In genomic region chr17:33713271-33713670, GRCm38 (mm10) we compare ENCODE assay signal across 15 mouse cellular contexts. TPM values are rescaled to one million over a fixed set of nuclear protein-coding genes. Genes with fewer than 3 reads are reported as not detected.
A peak's percentile ranks its signal among the peaks of the same experiment; 100 is the strongest.
DNase-seq lines count a peak whose midpoint lies in the region; ATAC-seq and TF ChIP-seq lines count a peak whose summit lies in the region.
"Had no signal": no experiment of that assay in that cellular context is flagged by ENCODE, and none has a peak within 500 bp of the region (broad histone marks: within the 10 kb centered on the region; RNA-seq: fewer than 3 reads in every experiment).

No protein-coding gene starts in this region.

- H3K4me3 ChIP-seq in liver, postnatal 0 days (ENCODE audit: low read depth, low read length) = peak overlapping the region; percentile 41
- no peak overlapping the region for H3K4me3 ChIP-seq in kidney, embryonic 14.5 days (ENCODE audit: low read length)
- H3K4me3 ChIP-seq: embryonic facial prominence, embryonic 13.5 days; left cerebral cortex, adult 2 months; lung, embryonic 15.5 days; midbrain, embryonic 15.5 days had no signal

- peak overlapping the region; percentile 90 for H3K27ac ChIP-seq in liver, postnatal 0 days (ENCODE audit: low read depth)
- H3K27ac ChIP-seq in kidney, embryonic 14.5 days (ENCODE audit: low read depth, low read length) = no peak overlapping the region
- H3K27ac ChIP-seq: embryonic facial prominence, embryonic 13.5 days; hindbrain, embryonic 14.5 days; left cerebral cortex, adult 2 months; lung, embryonic 15.5 days; midbrain, embryonic 15.5 days had no signal

- no peaks in the 10 kb centered on the region for H3K9me3 ChIP-seq in liver, postnatal 0 days (ENCODE audit: low read length)
- H3K9me3 ChIP-seq in kidney, embryonic 14.5 days (ENCODE audit: control insufficient read depth, low read length) = no peaks in the 10 kb centered on the region
- H3K9me3 ChIP-seq: embryonic facial prominence, embryonic 13.5 days; lung, embryonic 15.5 days; midbrain, embryonic 15.5 days had no signal

- 25% methylated on average over 5 of the region's 5 CpGs for WGBS in liver, postnatal 0 days (ENCODE audit: insufficient replicate concordance)
- WGBS in kidney, embryonic 14.5 days = 81% methylated on average over 5 of the region's 5 CpGs

- DNase-seq in spleen, adult 12 weeks (ENCODE audit: low spot score) = peak; percentile 65
- no peak for DNase-seq in spleen, adult 18-20 months
- peak; percentile 64 for DNase-seq in liver, postnatal 0 days
- no peak for DNase-seq in right cerebral cortex, postnatal 10 days (ENCODE audit: low spot score in 2 of 2)
- no peak for DNase-seq in frontal cortex, postnatal 36 days (ENCODE audit: low spot score in 2 of 2)
- DNase-seq: kidney, postnatal 25 days; thymus, postnatal 25 days had no signal

- H3K4me1 ChIP-seq in liver, postnatal 0 days (ENCODE audit: insufficient read depth) = peaks cover 33% of the 10 kb centered on the region
- H3K4me1 ChIP-seq in kidney, embryonic 14.5 days (ENCODE audit: control insufficient read depth, insufficient read depth, low read length) = peaks cover 4% of the 10 kb centered on the region

- H3K4me2 ChIP-seq in liver, postnatal 0 days (ENCODE audit: low read depth, low read length) = peak overlapping the region; percentile 75
- H3K4me2 ChIP-seq in kidney, embryonic 14.5 days (replicated peaks; ENCODE audit: low read depth, low read length) = no peak overlapping the region
- H3K4me2 ChIP-seq: embryonic facial prominence, embryonic 13.5 days; hindbrain, embryonic 14.5 days; lung, embryonic 15.5 days; midbrain, embryonic 15.5 days had no signal

- H3K36me3 ChIP-seq in liver, postnatal 0 days (replicated peaks; ENCODE audit: insufficient read depth, low read length) = peaks cover 38% of the 10 kb centered on the region
- H3K36me3 ChIP-seq in kidney, embryonic 14.5 days (ENCODE audit: control insufficient read depth, insufficient read depth, low read length) = peaks cover 9% of the 10 kb centered on the region; the same call in 1 of the 2 replicates

- no peaks in the 10 kb centered on the region for H3K27me3 ChIP-seq in liver, postnatal 0 days (ENCODE audit: insufficient read depth, low read length)
- no peaks in the 10 kb centered on the region for H3K27me3 ChIP-seq in kidney, embryonic 14.5 days (ENCODE audit: control insufficient read depth, insufficient read depth, low read length)
- H3K27me3 ChIP-seq: embryonic facial prominence, embryonic 13.5 days; lung, embryonic 15.5 days; midbrain, embryonic 15.5 days had no signal

- H3K9ac ChIP-seq in liver, postnatal 0 days (replicated peaks) = peak overlapping the region; percentile 54
- H3K9ac ChIP-seq in kidney, embryonic 14.5 days (ENCODE audit: low read depth, low read length) = no peak overlapping the region
- H3K9ac ChIP-seq: embryonic facial prominence, embryonic 13.5 days; hindbrain, embryonic 14.5 days; lung, embryonic 15.5 days; midbrain, embryonic 15.5 days had no signal

- ATAC-seq in erythroblast, adult 5-6 weeks (replicated peaks; ENCODE audit: low FRiP score, poor library complexity, severe bottlenecking) = peak; percentile 78
- peak; percentile 90 for ATAC-seq in liver, postnatal 0 days
- no peak for ATAC-seq in kidney, embryonic 14.5 days (ENCODE audit: low FRiP score, low TSS enrichment)
- ATAC-seq: forebrain, embryonic 16.5 days; midbrain, embryonic 15.5 days had no signal

- no peak for TF ChIP-seq CTCF in liver, postnatal 0 days (IDR thresholded peaks at IDR 0.05; ENCODE audit: low read depth)

- peak; percentile 99 for TF ChIP-seq EP300 in liver, postnatal 0 days (IDR thresholded peaks at IDR 0.05; ENCODE audit: low read depth)

RNA-seq across cellular contexts. Expression of gene March2, which starts 5.2 kb away (rescaled TPM):
- total RNA-seq in erythroblast, adult 5-6 weeks (2015; ENCODE audit: low replicate concordance) = 910 and 992 TPM in 2 replicates
- 1,070 and 1,140 TPM in 2 replicates for total RNA-seq in erythroblast, adult 5-6 weeks (2017; ENCODE audit: low replicate concordance)
- 137 and 144 TPM in 2 replicates for polyA plus RNA-seq in liver, postnatal 0 days (2015; fragmentation: Nextera tagmentation; extraction: Ambion mirVana)
- polyA plus RNA-seq in kidney, embryonic 14.5 days (2014; fragmentation: Nextera tagmentation; extraction: Ambion mirVana) = 31.2 and 46.1 TPM in 2 replicates

RNA-seq across cellular contexts. Expression of gene Hnrnpm, which starts 26.6 kb away (rescaled TPM):
- total RNA-seq in erythroblast, adult 5-6 weeks (2015; ENCODE audit: low replicate concordance) = 1,242 and 1,297 TPM in 2 replicates
- 1,014 and 1,409 TPM in 2 replicates for total RNA-seq in erythroblast, adult 5-6 weeks (2017; ENCODE audit: low replicate concordance)
- 91.9 and 96.6 TPM in 2 replicates for polyA plus RNA-seq in liver, postnatal 0 days (2015; fragmentation: Nextera tagmentation; extraction: Ambion mirVana)
- 375 and 422 TPM in 2 replicates for polyA plus RNA-seq in kidney, embryonic 14.5 days (2014; fragmentation: Nextera tagmentation; extraction: Ambion mirVana)

RNA-seq across cellular contexts. Expression of gene Rab11b, which starts 47.1 kb away (rescaled TPM):
- 43.9 and 50.9 TPM in 2 replicates for total RNA-seq in erythroblast, adult 5-6 weeks (2015; ENCODE audit: low replicate concordance)
- total RNA-seq in erythroblast, adult 5-6 weeks (2017; ENCODE audit: low replicate concordance) = 28.1 and 36.7 TPM in 2 replicates
- polyA plus RNA-seq in liver, postnatal 0 days (2015; fragmentation: Nextera tagmentation; extraction: Ambion mirVana) = 80.4 and 88.9 TPM in 2 replicates
- 217 and 269 TPM in 2 replicates for polyA plus RNA-seq in kidney, embryonic 14.5 days (2014; fragmentation: Nextera tagmentation; extraction: Ambion mirVana)

Comparison
In these comparisons a context has a peak if more than half of its experiments do, and no peak if none do; other contexts are left out.
1. DNase-seq: peak in spleen, adult 12 weeks (single experiment) and liver, postnatal 0 days (single experiment); none in spleen, adult 18-20 months (0 of 2), right cerebral cortex, postnatal 10 days (0 of 2) and frontal cortex, postnatal 36 days (0 of 2).